Mouse (Mus musculus): ENCODE results near the gene Ube2l3. TPM values are rescaled to one million over a fixed set of nuclear protein-coding genes. Genes with fewer than 3 reads are reported as not detected.
A peak's percentile ranks its signal among the peaks of the same experiment; 100 is the strongest.

The Ube2l3 gene
- polyA plus RNA-seq, 1 experiment from 2014 or later: 264 TPM

- peak overlapping the region; percentile 76 for H3K4me2 ChIP-seq (ENCODE audit: low read length)
- no peaks in the 10 kb centered on the region for H3K9me3 ChIP-seq (replicated peaks; ENCODE audit: control insufficient read depth, low read length, poor library complexity, severe bottlenecking)
- peak overlapping the region; percentile 70 for H3K4me3 ChIP-seq (ENCODE audit: low read depth, low read length)
- H3K36me3 ChIP-seq (ENCODE audit: control insufficient read depth, insufficient read depth, low read length): no peaks in the 10 kb centered on the region
- peaks cover 19% of the 10 kb centered on the region for H3K4me1 ChIP-seq (ENCODE audit: control insufficient read depth, insufficient read depth, low read length)
- no peaks in the 10 kb centered on the region for H3K27me3 ChIP-seq (ENCODE audit: control insufficient read depth, insufficient read depth, low read depth, low read length)
- peak overlapping the region; percentile 79 for H3K27ac ChIP-seq (ENCODE audit: low read length)
- ATAC-seq: peak; percentile 13
- H3K9ac ChIP-seq (ENCODE audit: low read depth, low read length): peak overlapping the region; percentile 98
- WGBS: 10% methylated on average over 24 of the region's 24 CpGs
These were observed 2.1 kb downstream of the Ube2l3 start for GRCm38 (mm10) chr16:17200121-17200952.

- Histone ChIP-seq H3K4me1 (ENCODE audit: control insufficient read depth, insufficient read depth, low read length) (peaks cover 4% of the 10 kb centered on the region; the same call in 1 of the 2 replicates), H3K4me2 (ENCODE audit: low read length) (no peak overlapping the region), H3K9me3 (replicated peaks; ENCODE audit: control insufficient read depth, low read length, poor library complexity, severe bottlenecking) (no peaks in the 10 kb centered on the region), H3K27ac (ENCODE audit: low read length) (no peak overlapping the region), H3K9ac (ENCODE audit: low read depth, low read length) (no peak overlapping the region), H3K4me3 (ENCODE audit: low read depth, low read length) (no peak overlapping the region), H3K27me3 (ENCODE audit: control insufficient read depth, insufficient read depth, low read depth, low read length) (no peaks in the 10 kb centered on the region), H3K36me3 (ENCODE audit: control insufficient read depth, insufficient read depth, low read length) (no peaks in the 10 kb centered on the region)
- 97% methylated on average over 4 of the region's 4 CpGs for WGBS
- ATAC-seq: no peak
These were observed 8.6 kb downstream of the Ube2l3 start for GRCm38 (mm10) chr16:17193823-17194222.

GRCm38 (mm10) chr16:17185475-17185874 lies 17.0 kb downstream of the Ube2l3 start:
- no peak overlapping the region for H3K9ac ChIP-seq (ENCODE audit: low read depth, low read length)
- H3K4me1 ChIP-seq (ENCODE audit: control insufficient read depth, insufficient read depth, low read length): no peaks in the 10 kb centered on the region
- no peaks in the 10 kb centered on the region for H3K27me3 ChIP-seq (ENCODE audit: control insufficient read depth, insufficient read depth, low read depth, low read length)
- H3K9me3 ChIP-seq (replicated peaks; ENCODE audit: control insufficient read depth, low read length, poor library complexity, severe bottlenecking): no peaks in the 10 kb centered on the region
- no peaks in the 10 kb centered on the region for H3K36me3 ChIP-seq (ENCODE audit: control insufficient read depth, insufficient read depth, low read length)
- no peak overlapping the region for H3K27ac ChIP-seq (ENCODE audit: low read length)
- H3K4me2 ChIP-seq (ENCODE audit: low read length): no peak overlapping the region
- no peak for ATAC-seq
- no peak overlapping the region for H3K4me3 ChIP-seq (ENCODE audit: low read depth, low read length)

GRCm38 (mm10) chr16:17183003-17183402 lies 19.4 kb downstream of the Ube2l3 start:
- 86% methylated on average over 3 of the region's 3 CpGs for WGBS
- ATAC-seq: no peak
- H3K36me3 ChIP-seq (ENCODE audit: control insufficient read depth, insufficient read depth, low read length): no peaks in the 10 kb centered on the region

GRCm38 (mm10) chr16:17182136-17182535 lies 20.3 kb downstream of the Ube2l3 start:
- no peak for ATAC-seq
- Histone ChIP-seq H3K36me3 (ENCODE audit: control insufficient read depth, insufficient read depth, low read length) (no peaks in the 10 kb centered on the region), H3K9me3 (replicated peaks; ENCODE audit: control insufficient read depth, low read length, poor library complexity, severe bottlenecking) (no peaks in the 10 kb centered on the region), H3K9ac (ENCODE audit: low read depth, low read length) (no peak overlapping the region), H3K4me1 (ENCODE audit: control insufficient read depth, insufficient read depth, low read length) (no peaks in the 10 kb centered on the region), H3K27ac (ENCODE audit: low read length) (no peak overlapping the region), H3K4me2 (ENCODE audit: low read length) (no peak overlapping the region), H3K27me3 (ENCODE audit: control insufficient read depth, insufficient read depth, low read depth, low read length) (no peaks in the 10 kb centered on the region), H3K4me3 (ENCODE audit: low read depth, low read length) (no peak overlapping the region)
- WGBS: 79% methylated on average over 2 of the region's 2 CpGs

More at GRCm38 (mm10) chr16:17183003-17183402, 19.4 kb downstream of the Ube2l3 start:
- no peaks in the 10 kb centered on the region for H3K9me3 ChIP-seq (replicated peaks; ENCODE audit: control insufficient read depth, low read length, poor library complexity, severe bottlenecking)
- no peak overlapping the region for H3K4me3 ChIP-seq (ENCODE audit: low read depth, low read length)
- H3K27ac ChIP-seq (ENCODE audit: low read length): no peak overlapping the region
- no peak overlapping the region for H3K4me2 ChIP-seq (ENCODE audit: low read length)
- no peaks in the 10 kb centered on the region for H3K27me3 ChIP-seq (ENCODE audit: control insufficient read depth, insufficient read depth, low read depth, low read length)
- no peak overlapping the region for H3K9ac ChIP-seq (ENCODE audit: low read depth, low read length)
- H3K4me1 ChIP-seq (ENCODE audit: control insufficient read depth, insufficient read depth, low read length): no peaks in the 10 kb centered on the region

GRCm38 (mm10) chr16:17181382-17181781 lies 21.1 kb downstream of the Ube2l3 start:
- ATAC-seq: no peak
- Histone ChIP-seq H3K9ac (ENCODE audit: low read depth, low read length) (no peak overlapping the region), H3K4me2 (ENCODE audit: low read length) (no peak overlapping the region), H3K4me3 (ENCODE audit: low read depth, low read length) (no peak overlapping the region), H3K27me3 (ENCODE audit: control insufficient read depth, insufficient read depth, low read depth, low read length) (no peaks in the 10 kb centered on the region), H3K27ac (ENCODE audit: low read length) (no peak overlapping the region), H3K4me1 (ENCODE audit: control insufficient read depth, insufficient read depth, low read length) (no peaks in the 10 kb centered on the region), H3K36me3 (ENCODE audit: control insufficient read depth, insufficient read depth, low read length) (no peaks in the 10 kb centered on the region), H3K9me3 (replicated peaks; ENCODE audit: control insufficient read depth, low read length, poor library complexity, severe bottlenecking) (no peaks in the 10 kb centered on the region)
- WGBS: 81% methylated on average over 4 of the region's 4 CpGs

GRCm38 (mm10) chr16:17179706-17180105 lies 22.7 kb downstream of the Ube2l3 start:
- WGBS: 97% methylated on average over 3 of the region's 3 CpGs
- ATAC-seq: no peak

GRCm38 (mm10) chr16:17177623-17178170 lies 24.8 kb downstream of the Ube2l3 start:
- Histone ChIP-seq H3K4me3 (ENCODE audit: low read depth, low read length) (no peak overlapping the region), H3K4me2 (ENCODE audit: low read length) (no peak overlapping the region), H3K4me1 (ENCODE audit: control insufficient read depth, insufficient read depth, low read length) (no peaks in the 10 kb centered on the region), H3K27ac (ENCODE audit: low read length) (no peak overlapping the region), H3K9ac (ENCODE audit: low read depth, low read length) (no peak overlapping the region), H3K9me3 (replicated peaks; ENCODE audit: control insufficient read depth, low read length, poor library complexity, severe bottlenecking) (no peaks in the 10 kb centered on the region), H3K27me3 (ENCODE audit: control insufficient read depth, insufficient read depth, low read depth, low read length) (no peaks in the 10 kb centered on the region), H3K36me3 (ENCODE audit: control insufficient read depth, insufficient read depth, low read length) (peaks cover 1% of the 10 kb centered on the region; the same call in 1 of the 2 replicates)
- WGBS: 92% methylated on average over 1 of the region's 1 CpGs
- no peak for ATAC-seq

More at GRCm38 (mm10) chr16:17179706-17180105, 22.7 kb downstream of the Ube2l3 start:
- Histone ChIP-seq H3K9ac (ENCODE audit: low read depth, low read length) (no peak overlapping the region), H3K4me3 (ENCODE audit: low read depth, low read length) (no peak overlapping the region), H3K9me3 (replicated peaks; ENCODE audit: control insufficient read depth, low read length, poor library complexity, severe bottlenecking) (no peaks in the 10 kb centered on the region), H3K36me3 (ENCODE audit: control insufficient read depth, insufficient read depth, low read length) (no peaks in the 10 kb centered on the region), H3K4me1 (ENCODE audit: control insufficient read depth, insufficient read depth, low read length) (no peaks in the 10 kb centered on the region), H3K27ac (ENCODE audit: low read length) (no peak overlapping the region), H3K4me2 (ENCODE audit: low read length) (no peak overlapping the region), H3K27me3 (ENCODE audit: control insufficient read depth, insufficient read depth, low read depth, low read length) (no peaks in the 10 kb centered on the region)

- WGBS: 97% methylated on average over 2 of the region's 2 CpGs
- Histone ChIP-seq H3K9ac (ENCODE audit: low read depth, low read length) (no peak overlapping the region), H3K36me3 (ENCODE audit: control insufficient read depth, insufficient read depth, low read length) (peaks cover 5% of the 10 kb centered on the region; the same call in 1 of the 2 replicates), H3K27me3 (ENCODE audit: control insufficient read depth, insufficient read depth, low read depth, low read length) (no peaks in the 10 kb centered on the region), H3K4me1 (ENCODE audit: control insufficient read depth, insufficient read depth, low read length) (no peaks in the 10 kb centered on the region), H3K4me2 (ENCODE audit: low read length) (no peak overlapping the region), H3K4me3 (ENCODE audit: low read depth, low read length) (no peak overlapping the region), H3K9me3 (replicated peaks; ENCODE audit: control insufficient read depth, low read length, poor library complexity, severe bottlenecking) (no peaks in the 10 kb centered on the region), H3K27ac (ENCODE audit: low read length) (no peak overlapping the region)
- ATAC-seq: no peak
These were observed 26.7 kb downstream of the Ube2l3 start for GRCm38 (mm10) chr16:17175765-17176164.
